Mouse (Mus musculus) limb, embryonic 14.5 days (tissue): ENCODE measurements at regions not wholly inside any gene's neighbourhood (a gene's known extent, or its start where the extent isn't known, plus 50 kb on each side); places are given as distances from the start of the nearest gene placed in this dataset.

ENCODE experiments used
- ATAC-seq: fragments of 200-750 bp; cut with Nextera tagmentation; 2 replicates; pipeline ENCODE4 v1.8.0; 2017; ENCODE audit warnings: low read depth, moderate number of reproducible peaks, moderate TSS enrichment; ENCODE audit not compliant: low FRiP score
- DNase-seq: peaks from one replicate; pipeline ENCODE4 v3.0.0-alpha.2; 2015; ENCODE audit warnings: low spot score
- H3K27ac ChIP-seq: fragments of 300-500 bp; sonication (generic); replicated peaks from 2 replicates; pipeline ENCODE4 v1.5.1; 2014; ENCODE audit warnings: low read depth, mild to moderate bottlenecking, low read length, moderate library complexity, mixed read lengths
- H3K27me3 ChIP-seq: fragments of 300-500 bp; sonication (generic); 2 replicates; pipeline ENCODE4 v1.6.1; 2014; ENCODE audit warnings: low read length, mixed read lengths; ENCODE audit not compliant: control insufficient read depth, insufficient read depth
- H3K36me3 ChIP-seq: fragments of 300-500 bp; sonication (generic); 2 replicates; pipeline ENCODE4 v1.6.1; 2014; ENCODE audit warnings: mild to moderate bottlenecking, low read length, moderate library complexity, mixed read lengths; ENCODE audit not compliant: control insufficient read depth, insufficient read depth
- H3K4me1 ChIP-seq: fragments of 300-500 bp; sonication (generic); 2 replicates; pipeline ENCODE4 v1.6.1; 2014; ENCODE audit warnings: antibody characterized with exemption, low read length, mixed read lengths; ENCODE audit not compliant: control insufficient read depth, insufficient read depth
- H3K4me2 ChIP-seq: fragments of 300-500 bp; sonication (generic); replicated peaks from 2 replicates; pipeline ENCODE4 v1.6.1; 2014; ENCODE audit warnings: low read depth, mild to moderate bottlenecking, low read length, moderate library complexity; ENCODE audit not compliant: severe bottlenecking
- H3K4me3 ChIP-seq: fragments of 300-500 bp; sonication (generic); replicated peaks from 2 replicates; pipeline ENCODE4 v1.5.1; 2014; ENCODE audit warnings: low read length
- H3K9ac ChIP-seq: fragments of 300-500 bp; sonication (generic); 2 replicates; pipeline ENCODE4 v1.6.1; 2014; ENCODE audit warnings: mild to moderate bottlenecking, low read depth, low read length, moderate library complexity; ENCODE audit not compliant: severe bottlenecking
- H3K9me3 ChIP-seq: fragments of 300-500 bp; sonication (generic); 2 replicates; pipeline ENCODE4 v1.6.1; 2016; ENCODE audit warnings: low read length; ENCODE audit not compliant: control insufficient read depth
- POLR2A ChIP-seq: fragments of 200-500 bp; IDR thresholded peaks from 2 replicates; pipeline ENCODE4 v1.8.0; 2012; ENCODE audit warnings: inconsistent platforms, mild to moderate bottlenecking, moderate library complexity, borderline replicate concordance; ENCODE audit not compliant: insufficient read depth, insufficient read length; ENCODE audit errors: extremely low read depth
- WGBS: fragments of 180-500 bp; shearing (Covaris S2); extraction: QIAGEN DNeasy Blood & Tissue Kit; methylation state at CpG from one replicate; pipeline ENCODE4 v1.1.7; 2014; 5-methylcytosine and 5-hydroxymethylcytosine counted together

GRCm38 (mm10) chr8:115785769-115786168 is 78.2 kb upstream of the Maf start:
- Histone ChIP-seq H3K9me3 (no peaks in the 10 kb centered on the region), H3K27me3 (no peaks in the 10 kb centered on the region), H3K36me3 (no peaks in the 10 kb centered on the region), H3K4me2 (no peak overlapping the region), H3K27ac (no peak overlapping the region), H3K4me1 (no peaks in the 10 kb centered on the region), H3K4me3 (no peak overlapping the region), H3K9ac (no peak overlapping the region)
- DNase-seq (no peak), ATAC-seq (no peak)
- no peak for TF ChIP-seq POLR2A
- 85% methylated on average over 3 of the region's 3 CpGs for WGBS

DNA sequence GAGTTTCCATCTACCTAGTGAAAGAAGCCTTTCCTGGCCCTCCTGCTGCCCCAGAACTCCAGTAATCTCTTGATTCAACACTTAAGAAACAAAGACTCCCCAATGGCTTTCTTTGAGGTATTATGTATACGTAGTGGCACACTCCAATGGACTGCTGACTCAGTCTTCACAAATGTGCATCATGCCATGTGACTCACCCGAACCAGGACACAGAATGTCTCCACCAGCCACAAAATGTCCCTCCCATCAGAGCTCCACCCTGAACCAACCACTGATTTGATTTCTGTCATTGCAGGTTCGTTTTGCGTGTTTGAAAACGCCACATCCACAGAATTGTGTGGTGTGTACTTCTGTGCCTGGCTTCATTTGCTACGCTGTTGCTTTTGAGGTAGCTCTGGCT is 75.8 kb upstream of the Maf start:
- 90% methylated on average over 6 of the region's 6 CpGs for WGBS
- DNase-seq (no peak), ATAC-seq (no peak)

GRCm38 (mm10) chr8:115778433-115778832 is 70.8 kb upstream of the Maf start:
- Histone ChIP-seq H3K27ac (no peak overlapping the region), H3K9me3 (no peaks in the 10 kb centered on the region), H3K36me3 (no peaks in the 10 kb centered on the region), H3K4me3 (no peak overlapping the region), H3K4me1 (no peaks in the 10 kb centered on the region), H3K27me3 (no peaks in the 10 kb centered on the region), H3K4me2 (no peak overlapping the region), H3K9ac (no peak overlapping the region)
- DNase-seq (no peak), ATAC-seq (no peak)
- WGBS = 70% methylated on average over 1 of the region's 1 CpGs
- TF ChIP-seq POLR2A = no peak

More for the DNA sequence above, 75.8 kb upstream of the Maf start:
- no peaks in the 10 kb centered on the region for H3K9me3 ChIP-seq
- H3K27ac ChIP-seq = no peak overlapping the region
- TF ChIP-seq POLR2A = no peak
- no peak overlapping the region for H3K4me2 ChIP-seq
- no peak overlapping the region for H3K4me3 ChIP-seq
- no peaks in the 10 kb centered on the region for H3K36me3 ChIP-seq
- no peak overlapping the region for H3K9ac ChIP-seq
- H3K4me1 ChIP-seq = no peaks in the 10 kb centered on the region
- no peaks in the 10 kb centered on the region for H3K27me3 ChIP-seq

DNA sequence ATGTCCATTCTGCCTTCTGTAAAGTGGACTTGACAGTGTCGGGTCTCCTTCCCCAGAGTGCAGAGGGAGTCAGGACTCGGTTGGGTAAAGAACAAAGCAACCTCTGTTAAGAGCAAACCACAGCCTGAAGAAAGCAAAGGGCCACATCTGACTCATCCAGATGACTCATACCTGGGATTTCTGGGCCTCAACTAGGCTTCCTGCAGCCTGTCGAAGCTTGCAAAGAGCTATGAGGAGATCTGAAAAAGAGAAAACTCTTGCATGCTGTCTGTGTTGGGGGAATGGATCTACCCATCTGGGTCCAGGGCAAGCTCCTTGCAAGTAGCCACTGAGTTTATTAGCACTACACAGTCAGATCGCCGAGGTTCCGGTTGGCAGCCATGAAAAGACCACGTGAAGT is 63.5 kb upstream of the Maf start:
- TF ChIP-seq POLR2A = no peak
- H3K36me3 ChIP-seq = no peaks in the 10 kb centered on the region
- WGBS = 82% methylated on average over 7 of the region's 7 CpGs
- H3K4me2 ChIP-seq = no peak overlapping the region
- H3K9ac ChIP-seq = no peak overlapping the region
- no peaks in the 10 kb centered on the region for H3K9me3 ChIP-seq
- H3K27ac ChIP-seq = no peak overlapping the region
- no peaks in the 10 kb centered on the region for H3K27me3 ChIP-seq
- no peak for ATAC-seq
- DNase-seq = no peak
- no peak overlapping the region for H3K4me3 ChIP-seq
- peaks cover 6% of the 10 kb centered on the region for H3K4me1 ChIP-seq

DNA sequence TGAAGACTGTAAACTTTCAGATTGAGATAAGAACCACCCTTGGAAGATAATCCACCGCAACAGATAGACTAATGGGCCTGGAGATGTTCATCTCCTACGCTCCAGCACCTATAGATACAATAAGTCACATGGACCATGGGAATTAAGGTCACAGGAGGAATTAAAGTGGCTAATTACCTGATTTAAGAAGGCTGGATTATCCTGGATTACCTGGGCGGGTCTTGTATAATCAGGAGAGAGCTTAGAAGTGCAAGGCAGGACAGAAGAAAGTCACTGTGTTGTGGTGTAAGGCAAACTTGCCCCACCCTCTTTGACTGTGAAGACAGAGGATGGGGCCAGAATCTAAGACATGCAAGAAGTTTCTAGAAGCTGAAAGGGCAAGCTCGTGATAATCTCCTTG is 61.0 kb upstream of the Maf start:
- no peak overlapping the region for H3K4me2 ChIP-seq
- H3K27ac ChIP-seq = no peak overlapping the region
- 87% methylated on average over 4 of the region's 4 CpGs for WGBS
- H3K4me3 ChIP-seq = no peak overlapping the region
- H3K4me1 ChIP-seq = peaks cover 7% of the 10 kb centered on the region
- ATAC-seq (no peak), DNase-seq (no peak)
- H3K9ac ChIP-seq = no peak overlapping the region
- H3K27me3 ChIP-seq = no peaks in the 10 kb centered on the region
- TF ChIP-seq POLR2A = no peak
- no peaks in the 10 kb centered on the region for H3K36me3 ChIP-seq
- H3K9me3 ChIP-seq = no peaks in the 10 kb centered on the region

- no peaks in the 10 kb centered on the region for H3K27me3 ChIP-seq
- ATAC-seq (no peak; the same call in 1 of the 2 replicates), DNase-seq (peak; percentile 14)
- TF ChIP-seq POLR2A = no peak
- no peak overlapping the region for H3K4me2 ChIP-seq
- no peak overlapping the region for H3K9ac ChIP-seq
- H3K4me1 ChIP-seq = peaks cover 7% of the 10 kb centered on the region
- no peaks in the 10 kb centered on the region for H3K36me3 ChIP-seq
- WGBS = 13% methylated on average over 9 of the region's 9 CpGs
- no peak overlapping the region for H3K4me3 ChIP-seq
- H3K9me3 ChIP-seq = no peaks in the 10 kb centered on the region
- H3K27ac ChIP-seq = no peak overlapping the region
These were observed 58.8 kb upstream of the Maf start for GRCm38 (mm10) chr8:115766218-115766898.
